Mouse (Mus musculus): ENCODE measurements at regions not wholly inside any gene's neighbourhood (a gene's known extent, or its start where the extent isn't known, plus 50 kb on each side); places are given as distances from the start of the nearest gene placed in this dataset.

DNA sequence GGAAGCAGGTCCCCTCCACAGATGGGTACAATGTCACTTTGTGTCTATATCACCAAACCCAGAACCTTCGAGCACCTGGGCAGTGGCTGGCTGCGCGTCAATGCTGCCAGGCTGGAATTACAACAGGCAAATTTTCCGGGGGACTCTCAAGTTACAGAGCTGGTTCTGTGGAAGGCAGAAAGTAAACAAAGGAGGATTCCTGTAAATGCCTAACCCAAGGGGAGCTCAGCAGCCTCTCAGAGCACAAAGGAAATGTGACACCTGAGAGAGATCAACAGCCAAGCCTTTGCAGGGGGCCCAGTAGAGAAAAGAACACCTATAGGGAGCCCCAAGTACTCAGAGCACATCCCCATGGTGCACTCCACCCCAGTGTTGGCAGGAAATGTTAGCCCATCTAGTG, 70.7 kb downstream of the Setd4 start:
- DNase-seq (ENCODE audit: low spot score in 2 of 2): no peak

DNA sequence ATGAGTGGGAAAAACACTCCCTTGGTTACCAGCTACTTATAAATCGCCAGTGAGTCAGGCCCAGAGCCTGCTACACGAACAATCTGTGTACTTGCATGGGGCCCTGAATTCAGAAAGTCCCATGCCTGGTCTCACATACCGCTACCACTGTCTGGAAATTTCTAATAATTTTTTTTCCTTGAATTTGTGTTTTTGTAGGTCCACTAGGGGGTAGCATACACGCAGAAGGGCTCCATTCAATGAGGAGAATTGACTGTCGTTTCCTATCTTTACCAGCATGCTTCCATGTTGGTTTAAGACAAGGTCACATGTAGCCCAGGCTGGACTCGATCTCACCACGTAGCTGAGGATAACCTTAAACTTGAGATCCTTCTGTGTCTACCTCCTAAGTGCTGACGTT, 71.9 kb downstream of the Setd4 start:
- DNase-seq (ENCODE audit: low spot score in 2 of 2): no peak

DNA sequence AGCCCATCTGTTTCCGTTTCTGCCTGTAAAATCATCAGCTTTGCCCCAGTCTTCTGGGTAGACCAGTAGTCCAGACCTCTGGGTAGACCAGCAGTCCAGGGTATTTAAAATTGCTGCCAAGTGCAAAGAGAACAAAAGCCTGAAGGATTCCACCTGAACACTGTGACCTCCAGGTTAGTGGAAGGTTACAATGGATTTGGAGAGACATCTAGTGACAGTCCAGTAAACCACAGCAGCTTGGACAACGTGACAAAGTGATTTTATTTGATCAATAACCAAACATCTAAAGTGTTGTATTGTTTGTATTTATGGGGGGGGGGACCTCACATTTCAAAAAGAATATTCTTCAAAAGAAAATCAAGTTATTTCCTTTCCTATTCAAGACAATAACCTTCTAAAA, 81.4 kb downstream of the Setd4 start:
- no peak for DNase-seq (ENCODE audit: low spot score in 2 of 2)

DNA sequence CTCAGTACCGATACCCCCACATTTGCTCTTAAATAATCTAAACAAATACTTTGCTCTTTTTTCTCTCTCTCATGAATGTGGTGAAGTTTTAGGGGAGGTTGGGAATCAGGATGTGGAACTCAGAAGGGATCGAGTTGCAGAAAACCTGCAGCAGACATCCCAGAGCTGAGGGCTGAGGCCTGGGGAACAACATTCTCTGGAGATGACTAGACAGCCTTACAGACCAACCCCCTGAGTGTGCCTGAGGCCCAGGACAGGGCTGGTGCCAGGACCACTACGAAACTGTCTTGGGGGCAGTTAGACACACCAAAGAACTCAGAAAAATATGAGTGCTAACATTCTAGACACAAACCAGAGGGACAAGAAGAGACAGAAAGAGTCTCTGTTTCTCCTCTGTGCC, 83.4 kb downstream of the Setd4 start:
- DNase-seq (ENCODE audit: low spot score in 2 of 2): no peak

DNA sequence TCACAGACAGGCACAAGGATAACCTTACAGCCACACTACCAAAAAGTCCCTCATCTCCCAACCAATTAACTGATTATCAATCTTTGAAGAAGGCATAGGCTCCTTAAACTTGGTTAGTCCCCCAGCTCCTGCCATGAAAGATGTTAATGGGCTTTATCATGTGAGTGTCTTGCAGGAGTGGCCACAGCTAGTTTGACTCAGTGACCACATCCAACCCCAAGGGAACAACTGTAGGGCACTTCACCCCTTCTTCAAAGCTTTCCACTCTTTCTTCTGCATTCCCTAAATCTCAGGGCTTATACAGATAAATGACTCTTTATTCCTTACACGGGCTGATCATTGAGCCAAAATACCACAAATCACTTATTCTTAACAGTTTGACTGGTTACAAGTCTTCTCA, 85.2 kb downstream of the Setd4 start:
- DNase-seq (ENCODE audit: low spot score in 2 of 2): no peak

DNA sequence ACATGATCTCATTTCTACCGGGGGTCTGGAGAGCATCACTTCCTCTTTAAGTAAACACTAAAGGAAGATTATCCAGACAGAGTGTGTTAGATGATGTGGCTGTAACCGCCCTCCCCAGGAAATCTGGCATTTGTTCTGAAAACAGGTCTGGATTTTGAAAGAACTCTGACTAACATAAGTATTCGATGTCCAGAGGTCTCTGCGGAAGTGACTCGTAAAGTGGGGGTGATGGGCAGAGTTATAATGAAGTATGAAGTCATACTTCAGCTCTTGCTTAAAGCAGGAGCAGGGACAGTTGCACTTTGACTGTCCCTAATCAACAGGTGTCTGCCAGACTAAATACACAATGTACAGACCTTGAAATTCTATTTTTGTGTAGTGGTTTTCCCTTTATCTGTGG, 87.1 kb downstream of the Setd4 start:
- DNase-seq (ENCODE audit: low spot score in 2 of 2): no peak

DNA sequence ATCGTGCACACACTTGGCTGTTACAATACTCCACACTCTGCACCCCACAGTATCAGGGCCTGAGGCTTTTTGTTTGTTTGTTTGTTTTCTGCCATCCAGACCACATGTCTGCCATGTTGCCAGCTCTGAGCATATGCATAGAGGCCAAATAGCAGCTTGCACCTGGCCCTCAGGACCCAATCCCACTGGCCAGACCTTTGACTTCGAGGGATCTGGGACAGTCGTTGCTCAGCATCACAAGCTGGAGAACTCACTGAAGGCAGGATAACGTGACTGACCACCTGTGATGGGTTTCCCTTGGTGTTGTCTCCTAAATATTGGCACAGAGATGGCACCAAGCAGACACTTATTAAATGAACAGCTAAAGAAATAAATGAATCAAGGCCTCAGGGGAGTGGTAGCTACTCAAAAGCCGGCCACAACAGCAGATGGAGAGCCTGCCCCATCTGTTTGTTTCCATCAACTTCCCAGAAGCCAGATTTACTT, 88.4 kb downstream of the Setd4 start:
- DNase-seq (ENCODE audit: low spot score in 2 of 2): peak in 1 of 2 experiments; percentile 11

DNA sequence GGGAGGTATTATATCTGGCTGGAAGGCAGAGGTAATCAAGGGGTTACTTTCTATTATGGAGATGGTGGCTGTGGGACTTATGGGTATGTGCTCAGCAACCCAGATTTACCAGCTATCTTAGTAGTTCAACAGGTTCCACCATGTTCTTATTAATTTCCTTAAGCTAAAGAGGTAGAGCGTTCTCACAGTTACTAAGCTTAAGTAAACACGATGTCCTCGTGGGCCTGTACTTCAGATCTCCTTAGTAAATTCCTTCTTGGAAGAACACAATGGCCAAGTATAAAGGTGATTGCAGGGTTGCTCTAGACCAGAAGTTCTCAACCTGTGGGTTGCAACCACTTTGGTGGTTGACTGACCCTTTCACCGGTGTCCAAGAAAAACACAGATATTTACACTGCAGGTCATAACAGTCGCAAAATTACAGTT, 90.2 kb downstream of the Setd4 start:
- no peak for DNase-seq (ENCODE audit: low spot score in 2 of 2)

DNA sequence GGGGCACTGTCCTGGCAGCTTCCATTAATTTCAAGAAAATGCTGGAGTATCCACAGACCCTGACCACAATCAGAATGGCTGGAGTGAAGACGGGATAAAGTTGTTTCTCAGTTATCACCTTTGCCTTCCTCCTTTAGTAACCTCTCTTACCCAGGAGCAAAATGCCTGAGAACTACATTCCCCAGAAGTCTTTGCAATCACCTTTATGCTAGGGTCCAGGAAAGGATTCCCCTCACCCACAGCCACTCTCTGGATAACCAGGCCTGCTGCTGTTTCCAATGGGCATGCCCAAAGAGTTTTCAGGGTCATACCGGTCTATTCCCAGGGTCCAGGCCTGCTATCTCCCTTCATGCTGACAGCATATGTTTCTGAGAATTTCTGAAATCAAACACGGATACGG, 91.9 kb downstream of the Setd4 start:
- no peak for DNase-seq (ENCODE audit: low spot score in 2 of 2)

DNA sequence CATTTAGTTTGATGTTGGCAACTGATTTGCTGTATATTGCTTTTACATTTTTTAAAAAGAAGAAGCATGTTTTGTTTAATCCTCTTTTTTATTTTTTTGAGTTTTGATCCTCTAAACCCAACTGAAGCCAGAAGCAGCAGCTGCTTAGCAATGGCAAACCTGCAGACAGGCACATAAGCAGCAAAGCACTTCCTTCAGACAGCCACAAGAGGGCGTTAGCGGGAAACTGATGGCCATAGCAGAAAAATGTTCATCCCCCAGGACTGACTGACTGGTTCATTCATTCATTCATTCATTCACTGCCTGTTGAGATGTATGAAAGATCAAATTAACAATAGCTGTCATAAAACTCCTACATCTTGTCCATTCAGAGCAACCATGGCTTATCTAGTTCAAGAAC, 92.3 kb downstream of the Setd4 start:
- no peak for DNase-seq (ENCODE audit: low spot score in 2 of 2)

DNA sequence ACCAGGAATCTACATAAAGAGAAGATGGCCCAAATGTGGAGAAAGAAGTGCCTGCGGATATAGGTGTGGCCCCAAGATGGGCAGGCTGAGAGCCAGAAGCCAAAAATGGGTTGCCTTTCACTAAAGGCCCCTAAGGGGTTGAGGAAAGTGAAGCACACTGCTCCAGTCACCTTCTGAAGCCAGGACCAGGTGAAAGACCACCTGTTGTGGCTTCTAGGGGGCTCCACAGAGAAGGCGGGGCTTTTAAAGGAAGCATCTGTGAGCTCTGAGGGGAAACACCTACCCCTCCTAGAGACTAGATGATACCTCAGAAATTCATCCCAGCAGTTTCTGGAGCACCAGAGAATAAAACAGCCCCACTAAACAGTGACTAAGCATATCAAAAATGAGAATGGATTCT, 105.1 kb downstream of the Setd4 start:
- no peak for DNase-seq (ENCODE audit: low spot score in 2 of 2)

DNA sequence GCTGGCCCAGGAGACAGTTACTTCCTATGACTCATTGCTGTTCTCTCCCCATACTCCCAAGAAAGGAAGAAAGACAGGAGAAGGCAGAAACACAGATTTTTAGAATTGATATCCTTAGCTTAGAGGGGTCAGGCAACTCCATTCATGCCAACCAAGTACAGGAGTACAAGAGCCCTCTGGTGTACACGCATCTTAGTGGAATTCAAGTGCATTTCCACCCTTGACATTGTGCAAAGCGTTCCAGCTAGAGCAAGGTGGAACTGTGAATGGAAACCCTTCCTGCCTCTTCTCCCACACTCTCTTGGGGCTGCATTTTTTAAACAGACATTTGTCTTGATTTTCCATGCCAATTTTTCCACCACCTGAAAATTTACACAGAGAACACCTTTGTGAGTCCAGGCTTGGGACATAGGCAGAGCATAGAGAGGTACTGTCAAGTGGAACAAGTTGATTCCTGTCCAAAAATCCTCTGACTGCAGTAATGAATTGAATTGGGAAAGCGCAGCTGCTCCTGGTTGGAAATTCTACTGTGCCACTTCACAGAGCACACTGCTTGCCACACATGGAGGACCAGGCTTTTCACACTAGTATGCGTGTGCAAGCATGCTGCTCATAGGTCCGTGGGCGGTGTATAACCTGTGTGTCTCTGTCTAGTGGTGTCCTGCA, 110.4 kb downstream of the Setd4 start:
- DNase-seq (ENCODE audit: low spot score in 2 of 2): no peak

DNA sequence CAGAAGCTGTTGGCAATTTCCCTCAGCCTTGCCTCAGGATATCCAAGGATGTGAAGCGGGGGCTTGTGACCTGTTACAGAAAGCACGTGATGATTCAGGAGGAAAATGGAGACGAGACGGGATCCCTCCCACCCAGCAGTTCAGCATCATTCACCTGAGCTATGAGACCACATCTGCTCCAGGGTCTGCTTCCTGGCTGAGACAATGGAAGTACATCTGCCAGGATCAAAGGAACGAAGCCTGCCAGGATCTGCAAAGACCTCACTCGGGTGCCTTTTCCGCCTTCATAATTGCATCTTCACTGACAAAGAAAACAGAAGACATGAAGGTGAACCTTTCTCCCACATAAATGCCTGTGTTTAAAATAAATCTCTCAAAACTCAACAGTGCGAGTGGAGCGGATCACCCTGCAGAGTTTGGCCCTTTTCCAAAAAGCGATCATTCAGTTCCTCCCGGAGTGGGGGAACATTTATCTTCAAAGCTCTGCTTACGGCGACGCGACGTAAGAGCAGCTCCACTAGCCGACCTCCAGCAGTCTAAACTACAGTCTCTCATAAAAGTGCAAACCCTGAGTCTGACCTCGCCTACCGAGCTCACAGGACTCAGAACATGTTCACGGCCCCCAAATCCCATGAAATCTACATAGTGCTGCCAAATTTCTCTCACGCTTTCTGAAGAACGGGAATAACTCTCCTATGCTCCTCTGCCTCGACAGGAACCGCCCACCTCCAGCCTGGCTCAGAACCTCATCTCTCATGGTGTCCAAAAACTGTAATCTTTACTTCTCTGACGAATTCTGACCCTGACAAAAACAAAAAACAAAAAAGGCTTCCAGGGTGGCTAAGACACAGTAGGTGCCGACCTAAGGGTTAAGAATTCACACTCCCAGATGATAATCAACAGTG, 117.0 kb downstream of the Setd4 start:
- DNase-seq (ENCODE audit: low spot score in 2 of 2): peak in 1 of 2 experiments; percentile 30

DNA sequence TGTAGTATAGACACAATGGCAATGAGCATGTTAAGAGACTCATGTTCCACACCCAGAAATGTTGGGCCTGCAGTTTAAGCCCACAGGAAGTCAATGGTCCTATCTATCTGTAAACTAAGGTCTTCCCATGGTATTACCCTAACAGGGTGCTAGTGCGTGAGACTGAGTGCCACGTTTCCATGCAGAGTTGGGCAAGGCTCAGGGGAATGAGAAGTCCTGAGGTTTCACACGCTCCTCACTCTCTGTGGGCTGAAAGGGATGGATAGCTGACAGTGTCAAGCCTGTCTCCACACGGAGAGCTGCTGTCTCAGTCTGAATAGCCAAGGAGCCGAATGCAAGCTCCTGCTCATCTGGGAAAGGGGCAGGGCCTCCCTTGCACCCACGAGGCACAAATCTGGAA, 133.9 kb downstream of the Setd4 start:
- no peak for DNase-seq (ENCODE audit: low spot score in 2 of 2)

DNA sequence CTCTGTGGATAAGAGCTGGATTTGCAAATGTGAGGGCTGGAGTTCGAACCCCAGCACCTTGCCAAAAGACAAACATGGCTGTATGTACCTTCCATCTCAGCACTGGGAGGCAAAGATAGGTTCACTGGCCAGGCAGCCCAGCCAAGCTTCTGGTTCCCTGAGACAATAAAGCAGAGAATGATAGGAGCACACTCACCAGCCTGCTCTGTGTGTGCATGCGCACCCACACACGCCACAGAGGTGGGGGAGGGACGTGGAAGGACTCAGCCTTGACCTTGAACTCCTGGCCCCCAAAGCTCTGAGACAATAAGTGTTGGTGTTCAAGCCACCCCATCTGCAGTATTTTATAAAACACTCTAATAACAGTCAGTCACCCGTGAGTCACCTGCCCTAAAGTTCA, 138.1 kb downstream of the Setd4 start:
- no peak for DNase-seq (ENCODE audit: low spot score in 2 of 2)

DNA sequence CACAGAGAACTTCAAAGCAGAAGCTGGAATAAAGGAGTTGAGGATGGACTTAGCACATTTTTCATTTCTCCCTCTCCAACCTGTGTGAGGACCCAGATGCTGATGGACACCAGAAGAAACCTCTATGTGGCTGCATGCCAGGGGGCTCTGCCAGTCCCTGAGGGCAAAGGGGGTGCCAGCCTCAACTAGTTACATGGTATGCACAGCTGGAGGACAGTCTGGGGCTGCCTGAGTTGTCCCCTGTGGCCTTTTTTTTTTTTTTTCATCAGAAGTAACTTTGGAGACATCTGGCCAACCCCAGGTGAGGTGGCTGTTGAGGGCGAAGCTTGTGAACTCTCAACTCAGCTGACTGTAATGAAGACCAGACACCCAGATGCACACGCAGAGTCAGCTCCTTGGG, 139.0 kb downstream of the Setd4 start:
- DNase-seq (ENCODE audit: low spot score in 2 of 2): no peak

DNA sequence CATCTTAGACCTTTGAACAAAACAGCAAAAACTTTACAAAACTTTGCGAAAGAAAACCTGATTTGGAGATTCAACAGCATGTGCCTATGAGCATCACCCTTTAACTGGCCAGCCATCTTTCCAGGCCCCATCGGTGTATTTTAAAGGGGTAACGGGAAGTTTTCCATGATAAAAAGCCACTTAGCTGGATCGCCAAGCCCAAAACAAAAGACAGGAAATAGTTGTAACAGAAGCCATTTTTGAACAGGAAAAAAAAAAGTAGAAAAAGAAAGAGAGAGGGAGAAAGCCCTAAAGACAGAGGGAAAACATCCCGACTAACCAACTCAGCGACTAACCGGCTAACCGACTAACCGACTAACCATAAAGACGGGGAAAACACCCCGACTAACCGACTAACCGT, 140.5 kb downstream of the Setd4 start:
- DNase-seq (ENCODE audit: low spot score in 2 of 2): no peak

DNA sequence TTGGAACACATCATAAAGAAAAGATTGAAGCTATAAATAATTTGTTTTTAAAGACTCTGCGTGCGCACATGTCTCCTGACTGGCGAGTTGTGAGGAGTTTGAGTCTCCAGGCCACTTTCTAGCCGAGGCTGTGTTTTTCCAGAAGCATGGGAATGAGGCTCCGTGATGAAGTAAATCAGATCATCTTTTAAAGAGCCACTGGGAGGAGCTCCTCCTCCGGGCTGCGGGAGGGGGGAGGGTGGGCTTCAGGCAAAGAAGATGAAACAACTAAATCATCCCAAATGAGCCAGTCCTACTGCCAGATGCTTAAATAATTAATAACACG, 141.6 kb downstream of the Setd4 start:
- no peak for DNase-seq (ENCODE audit: low spot score in 2 of 2)

DNA sequence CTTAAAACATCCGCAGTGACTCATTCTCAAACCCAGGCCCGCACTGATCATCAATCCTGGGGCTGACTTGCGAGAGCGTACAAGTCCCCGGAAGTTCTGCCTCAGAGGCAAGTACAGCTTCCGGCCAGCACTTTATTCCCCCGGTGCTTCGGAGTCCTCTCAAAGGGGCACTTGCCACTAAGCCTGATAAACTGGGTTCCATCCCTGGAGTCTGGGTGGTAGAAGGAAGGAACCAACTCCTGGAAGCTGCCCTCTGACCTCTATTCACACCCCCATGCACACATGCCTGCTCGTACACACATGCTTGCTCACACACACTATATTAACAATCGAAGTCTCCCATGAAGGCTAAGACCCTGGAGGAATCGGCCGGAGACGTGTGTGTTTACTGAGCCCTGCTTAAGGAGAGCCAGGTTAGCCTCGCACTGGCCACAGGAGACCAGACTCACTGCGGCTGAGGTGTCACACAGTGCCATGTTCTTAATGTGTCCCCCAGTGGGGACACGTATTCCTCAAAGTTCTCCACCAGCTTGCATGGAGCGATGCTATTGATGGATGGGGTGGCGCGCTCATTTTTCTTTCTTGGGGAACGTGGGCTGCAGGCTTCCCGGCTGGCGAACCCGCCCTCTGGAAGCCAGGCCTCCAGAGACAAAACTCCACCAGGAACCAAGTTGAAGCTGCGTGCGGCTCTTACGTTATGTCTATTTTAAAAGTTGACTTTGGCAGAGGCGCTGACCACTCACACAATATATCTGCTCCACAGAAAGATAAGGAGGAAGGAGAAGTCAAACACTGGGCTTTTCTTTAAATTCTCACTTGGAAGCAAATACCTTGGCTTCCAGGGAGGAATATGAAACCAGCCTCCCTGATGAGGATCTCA, 142.2 kb downstream of the Setd4 start:
- DNase-seq (ENCODE audit: low spot score in 2 of 2): no peak

DNA sequence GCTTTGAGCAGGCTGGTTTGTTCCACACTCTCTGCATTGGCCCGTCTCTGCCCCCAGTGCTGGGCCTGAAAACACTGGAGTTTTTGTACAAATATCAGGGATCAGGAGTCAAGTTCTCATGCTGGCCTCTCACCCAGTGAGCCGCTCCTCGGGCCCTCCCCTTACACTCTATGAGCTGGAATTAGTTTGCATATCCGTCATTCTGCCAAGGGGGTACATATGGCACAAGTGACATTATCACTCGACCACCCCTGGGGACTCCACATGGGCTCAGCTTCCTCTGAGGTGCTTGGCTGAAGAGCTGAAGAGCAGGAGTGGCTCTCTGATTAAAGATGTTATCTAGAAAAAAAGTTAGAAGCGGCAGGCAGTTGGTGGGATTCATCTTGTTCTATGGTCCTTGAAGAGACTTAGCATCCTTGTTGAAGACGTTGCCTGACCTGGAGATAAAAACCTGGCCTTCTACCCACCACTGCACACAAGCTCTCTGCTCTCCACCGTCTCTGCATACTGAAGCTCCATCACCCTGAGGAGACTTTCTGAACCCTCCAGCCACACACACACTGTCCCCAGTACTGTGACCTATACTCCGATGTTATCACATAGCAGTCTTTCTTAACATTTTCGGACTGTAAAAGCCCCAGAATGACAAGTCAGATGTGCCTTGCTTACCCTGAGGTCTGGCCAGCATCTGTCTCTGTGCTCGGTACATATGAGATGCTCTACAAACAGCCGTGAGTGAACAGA, 144.2 kb downstream of the Setd4 start:
- DNase-seq (ENCODE audit: low spot score in 2 of 2): no peak

DNA sequence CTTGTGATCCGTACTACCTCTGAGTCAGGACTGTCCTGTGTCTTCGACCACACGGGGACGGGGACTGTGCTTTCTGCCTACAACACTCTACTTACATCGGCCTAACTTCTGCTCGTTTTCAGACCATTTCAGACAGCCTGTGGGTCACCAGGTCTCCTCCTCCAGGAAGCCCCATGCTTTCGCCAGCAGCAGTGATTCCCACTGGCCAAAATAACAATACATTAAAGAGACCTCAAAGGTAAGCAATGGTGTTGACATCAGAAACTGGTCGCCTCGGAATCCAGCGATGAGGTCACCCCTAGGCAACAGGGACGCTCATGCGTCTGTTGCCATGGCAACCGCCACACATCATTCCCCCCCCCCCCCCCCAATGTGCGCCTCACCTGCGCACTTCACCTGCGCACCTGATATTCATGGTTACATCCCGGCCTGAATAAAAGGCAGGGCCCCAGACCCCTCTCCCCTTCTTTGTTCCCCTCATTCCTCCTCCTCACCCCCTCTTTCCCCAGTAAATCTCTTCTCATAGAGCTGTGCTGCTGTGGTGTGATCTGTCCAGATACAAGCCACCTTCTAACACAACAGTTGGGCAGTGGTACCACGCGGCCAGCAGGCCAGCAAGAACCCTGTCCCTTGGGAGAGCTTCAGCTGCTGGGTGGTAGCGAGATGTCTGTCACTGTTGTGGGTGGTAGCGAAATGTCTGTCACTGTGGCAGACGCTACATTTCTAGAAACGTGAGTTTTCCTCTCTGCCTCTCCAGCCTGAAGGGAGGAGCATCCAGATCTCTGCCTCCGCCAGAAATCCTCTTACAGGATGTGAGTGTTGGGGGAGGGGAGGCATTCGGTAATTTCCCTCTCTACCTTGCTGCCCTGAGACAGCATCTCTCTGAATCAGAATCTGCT, 145.0 kb downstream of the Setd4 start:
- DNase-seq (ENCODE audit: low spot score in 2 of 2): no peak

Measured in left cerebral cortex, adult 9 months (tissue).